Mouse (Mus musculus) layer of hippocampus, postnatal 36 days (tissue): Measurements from ENCODE around the gene Prl8a6. TPM values are rescaled to one million over a fixed set of nuclear protein-coding genes. Genes with fewer than 3 reads are reported as not detected.

Experiments used
- DNase-seq, 2 experiments: peaks; one replicate each; pipeline ENCODE4 v3.0.0; 2022
- total RNA-seq, 2 experiments: library from RNA; stranded (reverse); gene quantifications; 2 replicates each; pipeline ENCODE4 v1.2.3; 2021

The Prl8a6 gene
- not detected for total RNA-seq

DNA sequence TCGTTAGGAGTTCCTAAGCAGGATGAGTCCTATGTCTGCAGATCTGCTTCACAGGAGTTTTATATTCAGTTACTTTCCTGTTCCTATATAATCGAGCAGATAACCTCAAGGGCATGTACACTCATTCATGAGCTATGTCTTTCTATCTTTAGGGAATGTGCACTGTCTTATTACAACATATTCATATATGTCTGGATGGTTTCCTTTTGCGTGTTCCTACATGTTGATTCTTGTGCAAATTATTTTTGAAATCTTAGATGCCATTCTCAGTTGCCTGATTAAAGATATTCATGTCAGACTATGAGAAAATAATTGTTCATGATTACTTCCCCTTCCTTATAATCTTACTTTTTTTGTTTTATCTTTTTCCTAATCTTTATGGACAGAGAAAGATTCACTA is at the start of gene Prl8a6:
Gene Prl8a6, minus strand, starts transcription at position 101 of the 400 bp plus-strand sequence.
- no peak for DNase-seq

DNA sequence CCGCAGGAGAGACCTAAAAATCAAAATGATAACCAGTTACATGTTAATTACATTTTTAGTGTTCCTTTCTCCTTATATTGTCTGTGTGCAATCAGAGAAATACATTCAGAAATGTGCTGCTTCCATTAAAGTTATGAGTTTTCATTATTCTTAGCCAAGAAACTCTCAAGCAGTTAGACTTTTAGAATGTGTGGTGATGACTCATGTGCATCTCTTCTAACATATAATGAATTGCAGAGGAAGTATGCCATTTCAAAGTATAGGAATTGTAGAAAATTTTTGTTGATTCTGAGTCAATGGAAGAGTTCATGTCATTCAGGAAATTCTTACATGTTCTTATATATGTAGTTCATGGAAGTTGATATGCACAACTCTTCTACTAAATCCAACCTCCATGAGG is 5.3 kb downstream of the Prl8a6 start:
- no peak for DNase-seq

DNA sequence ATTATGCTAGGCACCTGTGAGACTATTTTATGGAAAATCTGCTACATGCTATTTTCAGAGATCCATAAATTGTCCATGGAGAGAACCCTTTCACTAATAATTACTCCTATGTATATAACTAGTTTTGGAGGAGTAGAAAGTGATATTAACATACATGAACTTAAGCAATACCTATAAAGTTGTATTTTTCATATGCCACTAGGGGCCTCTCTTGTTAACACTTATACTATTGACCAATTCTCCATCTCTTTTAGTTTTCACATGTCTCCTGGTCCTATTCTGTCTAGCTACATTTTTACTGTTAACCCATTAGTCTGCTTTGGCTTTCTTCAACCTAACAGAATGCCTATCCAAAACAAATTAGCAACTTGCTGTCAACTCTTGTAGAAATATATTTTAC is 24.8 kb downstream of the Prl8a6 start:
- no peak for DNase-seq

DNA sequence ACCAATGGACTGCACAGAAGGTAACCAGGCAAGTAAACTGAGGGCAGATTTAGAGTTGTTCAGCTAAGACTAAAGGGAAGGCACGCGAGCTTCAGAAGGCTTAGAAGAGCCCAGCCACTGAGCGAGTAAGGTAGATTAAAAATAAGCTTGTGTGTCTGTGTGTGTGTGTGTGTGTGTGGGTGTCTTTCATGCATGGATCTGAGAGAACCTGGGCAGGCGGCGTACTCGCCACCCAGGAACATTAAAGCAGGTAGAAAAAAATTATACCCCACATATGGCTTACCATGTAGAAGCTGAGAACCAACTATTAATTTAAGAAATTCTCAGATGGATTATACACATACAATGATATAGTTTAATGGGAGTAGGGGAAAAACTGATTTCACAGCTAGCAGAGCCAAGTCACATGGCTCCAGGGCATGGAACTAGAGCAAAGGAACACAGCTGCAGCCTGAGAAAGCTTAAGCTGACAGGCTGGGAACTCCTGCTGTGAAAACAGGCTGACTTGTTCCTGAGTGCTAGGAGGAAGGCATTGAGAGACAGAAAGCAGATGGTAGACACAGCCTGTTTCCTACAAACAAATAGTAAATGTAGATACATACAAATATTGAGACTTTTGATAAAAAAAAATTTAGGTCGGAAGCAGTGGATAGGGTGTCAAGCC is 39.3 kb downstream of the Prl8a6 start:
- DNase-seq: no peak

DNA sequence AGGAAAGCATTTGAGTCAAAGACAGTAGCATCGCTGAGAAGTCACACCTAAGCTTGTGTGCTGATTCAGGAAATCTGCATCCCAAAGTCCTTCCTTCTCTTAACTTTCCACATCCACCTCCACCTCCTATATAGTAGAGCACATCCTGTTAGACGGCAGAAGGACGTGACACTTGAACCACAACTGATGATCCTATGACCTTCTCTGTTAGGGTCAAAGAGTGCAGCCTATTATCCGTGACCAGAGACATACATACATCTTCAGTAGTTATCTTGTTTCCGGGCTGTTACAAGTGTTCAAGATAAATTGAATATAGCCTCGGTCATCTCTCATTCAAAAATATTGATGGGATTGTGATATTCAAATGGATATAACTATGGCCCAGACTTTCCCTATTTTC is 47.7 kb downstream of the Prl8a6 start, which contains the start of gene Prl2b1:
Gene Prl2b1, minus strand, starts transcription at position 101 of the 400 bp plus-strand sequence.
- DNase-seq: no peak

Other genes with a start within 250 kb of the Prl8a6 start
- not detected for gene Prl3c1, start 242.0 kb downstream of the Prl8a6 start, total RNA-seq
- not detected for gene Prl3b1, start 196.8 kb downstream of the Prl8a6 start, total RNA-seq
- not detected for gene Prl3a1, start 179.3 kb downstream of the Prl8a6 start, total RNA-seq
- not detected for gene Prl6a1, start 126.1 kb downstream of the Prl8a6 start, total RNA-seq
- not detected for gene Prl8a2, start 93.0 kb downstream of the Prl8a6 start, total RNA-seq
- not detected for gene Prl2b1, start 47.8 kb downstream of the Prl8a6 start, total RNA-seq
- gene Prl8a8, start 74.5 kb upstream of the Prl8a6 start, total RNA-seq: not detected
- gene Prl8a9, start 125.9 kb upstream of the Prl8a6 start, total RNA-seq: not detected
- gene Prl8a1, start 143.5 kb upstream of the Prl8a6 start, total RNA-seq: not detected
- not detected for gene Prl7b1, start 171.9 kb upstream of the Prl8a6 start, total RNA-seq
- gene Prl7a1, start 203.8 kb upstream of the Prl8a6 start, total RNA-seq: not detected
- gene Prl7a2, start 229.3 kb upstream of the Prl8a6 start, total RNA-seq: not detected